Mouse (Mus musculus): ENCODE results near the gene Ulk4. TPM values are rescaled to one million over a fixed set of nuclear protein-coding genes. Genes with fewer than 3 reads are reported as not detected.
A peak's percentile ranks its signal among the peaks of the same experiment; 100 is the strongest.
"Not testable (repeated sequence)": the region's sequence is repeated elsewhere in the genome, so short reads cannot be mapped to it uniquely, and the experiment has no call there.

Gene Ulk4
- total RNA-seq, 2 experiments from 2014 or later: 8.1 to 8.8 TPM

- DNase-seq (ENCODE audit: low spot score in 2 of 2): not testable (repeated sequence)
Measured at GRCm38 (mm10) chr9:121199146-121199685, 77.8 kb downstream of the Ulk4 start.

GRCm38 (mm10) chr9:121196473-121196872, 80.5 kb downstream of the Ulk4 start:
- DNase-seq (ENCODE audit: low spot score in 2 of 2): no peak

GRCm38 (mm10) chr9:121195106-121195505, 81.9 kb downstream of the Ulk4 start:
- DNase-seq (ENCODE audit: low spot score in 2 of 2): no peak

- no peak for DNase-seq (ENCODE audit: low spot score in 2 of 2)
Measured at GRCm38 (mm10) chr9:121192601-121193370, 84.2 kb downstream of the Ulk4 start.

GRCm38 (mm10) chr9:121187811-121188210, 89.2 kb downstream of the Ulk4 start:
- DNase-seq (ENCODE audit: low spot score in 2 of 2): peak in 1 of 2 experiments; percentile 33

- DNase-seq (ENCODE audit: low spot score in 2 of 2): no peak
Measured at GRCm38 (mm10) chr9:121185796-121186195, 91.2 kb downstream of the Ulk4 start.

- DNase-seq (ENCODE audit: low spot score in 2 of 2): no peak
Measured at GRCm38 (mm10) chr9:121176350-121176749, 100.6 kb downstream of the Ulk4 start.

- DNase-seq (ENCODE audit: low spot score in 2 of 2): no peak
Measured at GRCm38 (mm10) chr9:121175201-121175600, 101.8 kb downstream of the Ulk4 start.

- DNase-seq (ENCODE audit: low spot score in 2 of 2): no peak
Measured at GRCm38 (mm10) chr9:121172123-121172522, 104.9 kb downstream of the Ulk4 start.

- no peak for DNase-seq (ENCODE audit: low spot score in 2 of 2)
Measured at GRCm38 (mm10) chr9:121171609-121172008, 105.4 kb downstream of the Ulk4 start.

- no peak for DNase-seq (ENCODE audit: low spot score in 2 of 2)
Measured at GRCm38 (mm10) chr9:121164607-121165006, 112.4 kb downstream of the Ulk4 start.

GRCm38 (mm10) chr9:121162789-121163188, 114.2 kb downstream of the Ulk4 start:
- peak; percentile 21 to 41 for DNase-seq (ENCODE audit: low spot score in 2 of 2)

GRCm38 (mm10) chr9:121161818-121162565, 115.0 kb downstream of the Ulk4 start:
- no peak for DNase-seq (ENCODE audit: low spot score in 2 of 2)

- no peak for DNase-seq (ENCODE audit: low spot score in 2 of 2)
Measured at GRCm38 (mm10) chr9:121156253-121156831, 120.7 kb downstream of the Ulk4 start.

GRCm38 (mm10) chr9:121153276-121153675, 123.7 kb downstream of the Ulk4 start:
- no peak for DNase-seq (ENCODE audit: low spot score in 2 of 2)

- no peak for DNase-seq (ENCODE audit: low spot score in 2 of 2)
Measured at GRCm38 (mm10) chr9:121148602-121149001, 128.4 kb downstream of the Ulk4 start.

GRCm38 (mm10) chr9:121143208-121143607, 133.8 kb downstream of the Ulk4 start:
- DNase-seq (ENCODE audit: low spot score in 2 of 2): no peak

- DNase-seq (ENCODE audit: low spot score in 2 of 2): no peak
Measured at GRCm38 (mm10) chr9:121132549-121132948, 144.4 kb downstream of the Ulk4 start.

- DNase-seq (ENCODE audit: low spot score in 2 of 2): no peak
Measured at GRCm38 (mm10) chr9:121129533-121129932, 147.5 kb downstream of the Ulk4 start.

GRCm38 (mm10) chr9:121128934-121129333, 148.1 kb downstream of the Ulk4 start:
- DNase-seq (ENCODE audit: low spot score in 2 of 2): no peak

- no peak for DNase-seq (ENCODE audit: low spot score in 2 of 2)
Measured at GRCm38 (mm10) chr9:121127025-121127424, 150.0 kb downstream of the Ulk4 start.

- DNase-seq (ENCODE audit: low spot score in 2 of 2): peak in 1 of 2 experiments; percentile 12
Measured at GRCm38 (mm10) chr9:121124705-121125104, 152.3 kb downstream of the Ulk4 start.

Data from left cerebral cortex, adult 18-20 months (tissue).